Mouse (Mus musculus) cerebellum, adult 2 months (tissue): ENCODE measurements around the gene Ints4.

ENCODE experiments used
- CTCF ChIP-seq: fragments of 200-500 bp; IDR thresholded peaks from 2 replicates; pipeline ENCODE4 v1.5.1; 2011; ENCODE audit warnings: low read depth, mild to moderate bottlenecking, control low read depth, low read length, moderate library complexity, borderline replicate concordance; ENCODE audit not compliant: insufficient read depth
- POLR2A ChIP-seq: fragments of 200-500 bp; IDR thresholded peaks from 2 replicates; pipeline ENCODE4 v1.6.1; 2011; ENCODE audit warnings: low read length, control low read depth, borderline replicate concordance; ENCODE audit not compliant: insufficient read depth

- TF ChIP-seq POLR2A (no peak), CTCF (no peak)
Measured at GRCm38 (mm10) chr7:97536571-97536970, 55.8 kb downstream of the Ints4 start.
